Mouse (Mus musculus): ENCODE measurements around the gene Traf6. TPM values are rescaled to one million over a fixed set of nuclear protein-coding genes. Genes with fewer than 3 reads are reported as not detected.
A peak's percentile ranks its signal among the peaks of the same experiment; 100 is the strongest.

Traf6 gene
- polyA plus RNA-seq (2012; rRNA removed) = 1.9 and 2.7 TPM in 2 replicates

DNA sequence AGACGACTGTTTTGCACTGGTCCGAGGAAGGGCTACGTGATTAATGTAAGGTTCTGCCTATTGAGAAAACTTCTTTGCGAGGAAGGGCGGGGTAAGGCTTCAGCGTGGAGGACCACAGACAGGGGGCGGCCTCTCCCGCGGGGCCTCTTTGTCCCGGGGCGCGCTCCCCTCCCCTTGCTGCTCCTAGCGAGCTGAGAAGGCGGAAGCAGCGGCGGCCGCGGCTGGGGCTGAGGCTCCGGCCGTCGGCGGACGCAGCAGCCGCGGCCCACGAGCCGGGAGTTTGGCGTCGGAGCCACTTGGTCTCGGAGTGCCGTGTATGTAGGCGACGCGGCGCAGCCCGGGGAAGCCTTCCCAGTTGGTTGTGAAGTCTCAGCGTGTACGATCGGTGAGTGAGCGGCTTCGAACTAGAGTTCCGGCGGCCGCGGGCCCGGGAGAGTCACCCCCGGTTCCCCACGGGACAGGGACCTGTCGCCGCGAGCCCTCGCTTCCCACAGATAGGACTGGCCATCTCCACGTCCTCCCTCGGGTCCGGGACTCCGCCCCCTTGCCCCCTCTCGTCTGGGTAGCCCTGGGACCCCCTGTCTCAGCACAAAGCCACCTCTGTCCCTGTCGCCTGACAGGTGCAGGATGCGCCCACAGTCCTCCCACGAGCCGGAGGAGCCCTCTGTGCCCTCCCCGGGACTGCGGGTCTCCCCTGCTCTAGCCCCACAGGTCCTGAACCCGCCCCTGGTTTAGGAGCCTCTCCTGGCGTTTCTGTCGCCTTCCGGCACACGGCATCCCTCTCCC is at the start of gene Traf6:
Gene Traf6 (plus strand): TSS at position 194 of the 786 bp plus-strand sequence.
- H3K4me1 ChIP-seq (ENCODE audit: control insufficient read depth, insufficient read depth, low read length) = peaks cover 5% of the 10 kb centered on the region
- TF ChIP-seq CTCF (IDR thresholded peaks at IDR 0.05; ENCODE audit: control insufficient read depth, insufficient read depth, insufficient replicate concordance, low read depth, low read length) (peak; percentile 38; the same call in 1 of the 2 replicates), POLR2A (IDR thresholded peaks at IDR 0.05; ENCODE audit: control insufficient read depth, low read depth, low read length) (peak; percentile 35; the same call in 1 of the 2 replicates)
- H3K36me3 ChIP-seq (ENCODE audit: control insufficient read depth, insufficient read depth, low read length) = no peaks in the 10 kb centered on the region
- no peaks in the 10 kb centered on the region for H3K27me3 ChIP-seq (ENCODE audit: control insufficient read depth, insufficient read depth, low read length)
- no peak within 1 kb of the TSS for H3K27ac ChIP-seq (ENCODE audit: control insufficient read depth, insufficient read depth, low read depth, low read length)
- peak within 1 kb of the TSS; percentile 82 for H3K4me3 ChIP-seq (ENCODE audit: control insufficient read depth, low read depth, low read length)

- no peaks in the 10 kb centered on the region; the same call in 1 of the 2 replicates for H3K27me3 ChIP-seq (ENCODE audit: control insufficient read depth, insufficient read depth, low read length)
- H3K36me3 ChIP-seq (ENCODE audit: control insufficient read depth, insufficient read depth, low read length) = no peaks in the 10 kb centered on the region
- TF ChIP-seq CTCF (IDR thresholded peaks at IDR 0.05; ENCODE audit: control insufficient read depth, insufficient read depth, insufficient replicate concordance, low read depth, low read length) (no peak), POLR2A (IDR thresholded peaks at IDR 0.05; ENCODE audit: control insufficient read depth, low read depth, low read length) (no peak)
- no peak overlapping the region for H3K4me3 ChIP-seq (ENCODE audit: control insufficient read depth, low read depth, low read length)
- peaks cover 6% of the 10 kb centered on the region; the same call in 1 of the 2 replicates for H3K4me1 ChIP-seq (ENCODE audit: control insufficient read depth, insufficient read depth, low read length)
- no peak overlapping the region for H3K27ac ChIP-seq (ENCODE audit: control insufficient read depth, insufficient read depth, low read depth, low read length)
These were observed 39.0 kb upstream of the Traf6 start for GRCm38 (mm10) chr2:101638979-101639839.

- Histone ChIP-seq H3K27me3 (ENCODE audit: control insufficient read depth, insufficient read depth, low read length) (no peaks in the 10 kb centered on the region; the same call in 1 of the 2 replicates), H3K4me1 (ENCODE audit: control insufficient read depth, insufficient read depth, low read length) (peaks cover 6% of the 10 kb centered on the region; the same call in 1 of the 2 replicates), H3K4me3 (ENCODE audit: control insufficient read depth, low read depth, low read length) (no peak overlapping the region), H3K27ac (ENCODE audit: control insufficient read depth, insufficient read depth, low read depth, low read length) (no peak overlapping the region), H3K36me3 (ENCODE audit: control insufficient read depth, insufficient read depth, low read length) (no peaks in the 10 kb centered on the region)
- no peak for TF ChIP-seq CTCF (IDR thresholded peaks at IDR 0.05; ENCODE audit: control insufficient read depth, insufficient read depth, insufficient replicate concordance, low read depth, low read length)
These were observed 38.3 kb upstream of the Traf6 start for GRCm38 (mm10) chr2:101639840-101640350.

- no peak overlapping the region for H3K4me3 ChIP-seq (ENCODE audit: control insufficient read depth, low read depth, low read length)
- peaks cover 6% of the 10 kb centered on the region; the same call in 1 of the 2 replicates for H3K4me1 ChIP-seq (ENCODE audit: control insufficient read depth, insufficient read depth, low read length)
- H3K27ac ChIP-seq (ENCODE audit: control insufficient read depth, insufficient read depth, low read depth, low read length) = no peak overlapping the region
- no peaks in the 10 kb centered on the region for H3K36me3 ChIP-seq (ENCODE audit: control insufficient read depth, insufficient read depth, low read length)
- TF ChIP-seq CTCF (IDR thresholded peaks at IDR 0.05; ENCODE audit: control insufficient read depth, insufficient read depth, insufficient replicate concordance, low read depth, low read length) (no peak), POLR2A (IDR thresholded peaks at IDR 0.05; ENCODE audit: control insufficient read depth, low read depth, low read length) (no peak)
- H3K27me3 ChIP-seq (ENCODE audit: control insufficient read depth, insufficient read depth, low read length) = no peaks in the 10 kb centered on the region; the same call in 1 of the 2 replicates
These were observed 32.4 kb upstream of the Traf6 start for GRCm38 (mm10) chr2:101645841-101646240.

DNA sequence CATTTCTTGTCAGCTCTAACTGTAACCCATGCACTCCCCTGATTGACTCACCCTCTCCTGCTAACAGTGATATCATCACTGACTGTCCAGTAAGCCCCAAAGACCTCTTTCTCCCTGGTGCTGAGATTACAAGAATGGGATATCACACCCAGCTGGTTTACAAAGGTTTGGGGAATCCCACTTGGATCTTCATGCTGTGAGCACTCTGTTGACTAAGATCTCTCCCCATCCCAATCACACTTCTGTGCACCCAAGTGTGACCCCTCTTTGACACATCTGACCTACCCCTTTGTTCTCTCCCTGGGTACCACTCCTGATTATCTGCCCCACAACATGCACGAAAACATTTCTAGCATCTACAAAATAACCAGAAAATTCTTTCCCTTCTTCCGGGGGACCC is 29.9 kb upstream of the Traf6 start:
- TF ChIP-seq POLR2A (IDR thresholded peaks at IDR 0.05; ENCODE audit: control insufficient read depth, low read depth, low read length) = no peak
- TF ChIP-seq CTCF (IDR thresholded peaks at IDR 0.05; ENCODE audit: control insufficient read depth, insufficient read depth, insufficient replicate concordance, low read depth, low read length) = no peak
- Histone ChIP-seq H3K27ac (ENCODE audit: control insufficient read depth, insufficient read depth, low read depth, low read length) (no peak overlapping the region), H3K36me3 (ENCODE audit: control insufficient read depth, insufficient read depth, low read length) (no peaks in the 10 kb centered on the region), H3K4me1 (ENCODE audit: control insufficient read depth, insufficient read depth, low read length) (peaks cover 3% of the 10 kb centered on the region; the same call in 1 of the 2 replicates), H3K4me3 (ENCODE audit: control insufficient read depth, low read depth, low read length) (no peak overlapping the region), H3K27me3 (ENCODE audit: control insufficient read depth, insufficient read depth, low read length) (no peaks in the 10 kb centered on the region; the same call in 1 of the 2 replicates)

DNA sequence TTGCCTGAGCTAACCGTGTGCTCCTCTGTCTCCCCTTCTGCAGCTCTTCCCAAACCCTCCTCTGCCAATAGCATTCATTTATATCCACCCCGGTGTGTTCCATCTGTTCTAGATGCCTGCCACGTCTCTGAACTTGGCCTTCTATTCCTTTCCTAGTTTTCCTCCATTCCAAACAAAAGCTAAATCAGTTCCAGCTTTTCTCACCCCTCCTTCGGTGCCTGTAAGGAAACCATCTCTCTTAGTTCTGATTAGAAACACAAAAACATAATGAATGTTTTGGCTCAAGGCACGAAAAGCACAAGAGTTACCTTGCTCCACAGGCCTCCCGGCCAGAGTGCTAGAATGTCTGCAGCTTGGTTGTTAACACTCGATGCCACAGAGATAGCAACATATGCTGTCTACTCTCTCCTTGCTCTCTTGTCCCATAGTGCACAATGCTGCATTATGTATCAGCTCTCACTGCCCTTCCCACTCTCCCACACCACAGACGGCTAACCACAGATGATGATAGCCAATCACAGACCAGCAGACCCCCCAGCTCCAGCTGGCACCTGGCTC is 29.0 kb upstream of the Traf6 start, which contains the start of the genes Rag1 and B230118H07Rik:
Gene Rag1 (minus strand): TSS at position 388 of the 558 bp plus-strand sequence.
Gene B230118H07Rik (minus strand): TSS at position 419 of the 558 bp plus-strand sequence.
- Histone ChIP-seq H3K27me3 (ENCODE audit: control insufficient read depth, insufficient read depth, low read length) (no peaks in the 10 kb centered on the region), H3K4me3 (ENCODE audit: control insufficient read depth, low read depth, low read length) (no peak within 1 kb of the TSS), H3K4me1 (ENCODE audit: control insufficient read depth, insufficient read depth, low read length) (no peaks in the 10 kb centered on the region; the same call in 1 of the 2 replicates), H3K36me3 (ENCODE audit: control insufficient read depth, insufficient read depth, low read length) (no peaks in the 10 kb centered on the region), H3K27ac (ENCODE audit: control insufficient read depth, insufficient read depth, low read depth, low read length) (no peak within 1 kb of the TSS)
- no peak for TF ChIP-seq CTCF (IDR thresholded peaks at IDR 0.05; ENCODE audit: control insufficient read depth, insufficient read depth, insufficient replicate concordance, low read depth, low read length)
- no peak for TF ChIP-seq POLR2A (IDR thresholded peaks at IDR 0.05; ENCODE audit: control insufficient read depth, low read depth, low read length)
